Mouse (Mus musculus) right cerebral cortex, postnatal 36 days (tissue): ENCODE measurements around the gene Clcn6.
A peak's percentile ranks its signal among the peaks of the same experiment; 100 is the strongest.
"Not testable (repeated sequence)": the region's sequence is repeated elsewhere in the genome, so short reads cannot be mapped to it uniquely, and the experiment has no call there.

Experiments
- DNase-seq, 2 experiments: peaks; one replicate each; pipeline ENCODE4 v3.0.0; 2022; ENCODE audit warnings: low spot score in 2 of 2, mixed read lengths in 1 of 2

The Clcn6 gene

DNA sequence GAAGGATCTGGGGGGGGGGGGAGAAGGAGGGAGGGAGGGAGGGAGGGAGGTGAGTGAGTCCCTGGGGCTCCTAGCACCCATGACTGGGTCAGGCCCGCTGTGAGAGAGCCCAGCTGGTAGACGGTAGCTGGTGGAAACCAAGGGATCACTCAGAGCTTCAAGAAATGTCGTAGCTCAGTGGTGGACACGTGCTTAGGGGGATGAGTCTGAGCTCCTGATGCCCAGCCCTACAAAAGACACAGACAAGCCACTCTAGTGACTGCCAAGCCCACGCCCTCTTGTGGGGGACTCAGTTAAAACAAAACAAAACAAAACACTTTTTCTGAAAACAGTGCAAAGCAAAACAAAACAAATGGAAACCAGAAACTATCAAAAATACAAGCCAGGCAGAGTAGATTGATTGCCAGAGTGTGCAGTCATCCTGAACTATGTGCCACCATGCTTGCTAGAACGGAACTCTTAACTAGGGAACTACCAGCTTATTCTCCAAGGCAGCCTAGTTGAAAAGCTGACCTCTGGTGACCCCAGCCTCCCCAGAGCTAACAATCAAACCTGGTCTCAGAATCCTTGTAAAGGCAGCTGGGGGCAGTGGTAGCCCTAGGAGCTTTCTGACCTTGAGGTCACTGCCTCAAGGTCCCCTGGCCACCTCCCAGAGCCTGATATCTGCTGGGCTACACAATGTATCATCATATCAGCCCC, 27.2 kb upstream of the Clcn6 start:
- DNase-seq = no peak

DNA sequence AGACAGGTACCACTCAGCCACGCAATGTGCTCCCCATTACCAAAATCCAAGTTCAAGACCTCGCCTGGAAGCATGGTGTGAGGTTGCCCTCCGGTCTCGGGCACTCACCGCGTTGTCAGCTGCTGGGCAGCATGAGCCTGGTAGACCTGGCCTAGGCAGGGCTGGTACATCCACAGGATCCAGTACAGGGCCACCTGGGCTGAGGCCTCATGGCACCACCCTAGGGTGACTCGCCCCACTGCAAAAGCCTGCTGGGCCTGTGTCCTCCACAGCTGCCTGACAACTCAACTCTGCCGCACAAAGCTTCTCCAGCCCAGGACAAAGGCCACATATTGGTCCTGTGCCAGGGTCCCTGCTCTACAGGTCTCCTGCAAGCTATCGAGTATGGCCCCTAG, 22.5 kb upstream of the Clcn6 start:
- no peak for DNase-seq

DNA sequence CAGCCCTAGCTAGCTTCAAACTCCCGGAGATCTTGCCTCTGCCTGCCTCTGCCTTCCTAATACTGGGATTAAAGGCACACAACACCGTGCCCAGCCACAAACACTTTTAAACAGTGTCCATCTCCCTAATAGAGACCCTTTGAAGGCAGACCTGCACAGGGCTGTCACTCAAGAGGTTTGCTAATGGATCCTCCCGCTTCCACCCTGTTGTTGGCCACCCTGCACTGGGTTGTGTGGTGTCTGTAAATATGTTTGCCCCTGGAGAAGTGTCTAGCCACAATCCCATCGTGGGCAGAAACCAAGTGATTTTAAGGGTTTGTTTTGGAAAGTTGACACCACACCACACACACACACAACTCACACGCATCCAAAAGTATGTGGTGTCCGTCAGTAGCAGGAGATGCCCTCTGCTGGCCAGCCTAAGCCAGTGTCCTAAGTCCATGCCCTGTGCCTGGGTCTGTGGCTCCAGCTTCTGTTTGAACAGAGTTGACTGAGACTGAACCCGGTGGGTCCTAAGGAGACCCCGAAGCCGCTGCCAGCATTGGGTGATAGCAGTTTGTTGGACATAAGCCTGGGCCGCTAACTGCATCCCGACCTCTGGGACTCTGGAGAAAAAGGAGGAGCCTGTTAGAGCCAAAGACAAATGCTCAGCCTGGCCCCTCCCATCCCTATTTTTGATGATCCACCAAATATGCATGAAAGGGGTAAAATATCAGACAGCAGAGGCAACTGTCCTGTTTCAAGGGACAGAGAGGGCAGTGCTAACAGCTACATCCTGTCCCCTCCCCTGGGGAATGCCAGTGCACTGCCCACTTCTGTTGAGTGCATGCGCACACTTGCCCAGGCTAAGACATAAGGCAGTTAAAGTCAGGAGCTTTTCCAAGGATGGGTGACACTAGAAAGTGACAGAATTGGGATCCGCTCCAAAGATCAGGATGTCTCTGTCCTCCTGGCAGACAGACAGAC, 21.8 kb upstream of the Clcn6 start:
- no peak for DNase-seq

DNA sequence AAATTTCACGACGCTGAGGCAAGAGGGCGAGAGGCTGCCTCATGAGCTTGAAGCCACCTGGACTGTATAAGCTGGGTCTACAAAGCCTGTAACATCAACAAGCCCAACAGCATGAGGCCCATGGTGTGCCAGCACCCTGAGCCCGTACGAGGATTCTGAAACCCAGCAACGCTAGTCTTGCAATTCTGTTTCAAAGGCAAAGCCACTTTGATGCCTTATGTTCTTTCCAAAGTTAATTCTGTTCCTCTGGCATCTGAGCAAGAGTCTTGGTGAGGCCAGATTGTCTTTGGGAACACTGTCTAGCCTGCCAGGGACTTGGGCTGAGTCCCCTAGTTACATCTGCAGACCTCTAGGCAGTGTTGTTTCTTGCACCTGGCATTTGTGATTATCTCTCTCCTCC, 20.4 kb upstream of the Clcn6 start:
- no peak for DNase-seq

DNA sequence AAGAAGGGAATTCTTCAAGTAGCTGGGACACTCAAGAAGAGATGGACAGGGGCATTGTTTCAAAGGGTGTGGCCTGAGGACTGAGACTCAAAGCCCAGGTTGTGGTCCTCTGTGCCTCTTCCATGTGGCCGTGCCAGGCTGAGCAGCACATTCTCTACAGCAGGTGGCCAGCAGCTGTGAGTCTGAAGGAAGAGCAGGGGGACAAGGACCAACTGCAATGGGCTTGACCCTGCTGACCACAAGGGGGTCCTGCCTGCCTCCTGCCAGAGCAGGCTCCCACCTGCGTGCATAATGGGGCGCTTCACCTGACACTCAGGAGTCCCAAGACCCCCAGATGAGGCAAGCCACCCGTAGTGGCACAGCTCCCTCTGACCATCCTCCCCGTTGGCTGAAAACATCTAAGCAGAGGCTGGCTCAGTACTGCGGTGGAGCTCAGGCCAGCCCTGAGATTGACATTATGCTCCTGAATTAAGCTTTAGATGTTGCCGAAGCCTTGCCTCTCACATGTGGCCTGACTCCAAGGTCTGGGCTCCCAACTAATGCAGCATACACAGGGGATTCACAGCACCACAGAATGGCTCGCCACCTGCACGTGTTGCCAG, 19.7 kb upstream of the Clcn6 start:
- no peak for DNase-seq

DNA sequence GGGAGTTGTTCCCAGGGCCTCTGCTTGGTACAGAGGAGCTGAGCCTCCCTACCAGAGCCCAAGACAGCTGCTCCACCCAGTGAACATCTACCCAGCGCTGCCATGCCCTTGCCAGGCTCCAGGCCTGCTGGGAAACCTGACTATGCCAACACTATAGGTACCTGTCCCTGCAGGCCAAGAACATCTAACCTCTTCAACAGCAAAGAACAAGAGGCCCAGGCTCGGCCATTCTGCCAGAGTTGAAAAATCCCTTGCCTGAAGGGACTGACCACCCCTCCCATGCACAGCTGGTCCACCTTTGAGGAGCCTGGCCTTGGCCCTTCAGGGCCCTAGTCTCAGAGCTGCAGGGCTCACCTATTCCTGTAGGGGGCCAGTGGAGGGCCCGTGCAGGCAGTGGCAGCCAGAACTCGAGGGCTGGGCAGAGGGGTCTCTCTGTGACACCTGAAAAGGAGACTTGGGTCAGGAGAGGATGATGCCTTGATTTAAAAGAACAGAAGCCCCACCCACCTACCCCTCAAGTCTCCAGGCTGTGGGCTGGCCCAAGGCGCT, 19.1 kb upstream of the Clcn6 start:
- no peak for DNase-seq

DNA sequence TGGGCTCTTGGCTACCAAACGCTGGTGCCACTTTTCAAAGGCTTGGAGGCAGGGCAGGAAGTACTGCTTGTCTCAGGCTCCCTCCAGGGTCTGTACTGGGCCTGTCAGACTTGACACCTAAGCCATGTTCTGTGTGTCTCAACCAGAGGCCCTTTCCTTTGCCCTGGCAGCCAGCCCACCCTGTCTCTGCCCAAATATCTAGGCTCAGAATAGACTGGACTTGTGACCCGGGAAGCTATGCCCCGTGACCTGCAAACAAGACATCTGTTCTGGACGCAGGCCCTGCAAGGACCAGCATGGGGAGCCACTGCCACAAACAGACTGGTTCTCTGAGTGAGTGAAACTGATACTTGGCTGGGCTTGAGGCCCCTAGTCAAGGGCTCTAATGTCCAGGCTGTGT, 18.2 kb upstream of the Clcn6 start:
- no peak for DNase-seq

DNA sequence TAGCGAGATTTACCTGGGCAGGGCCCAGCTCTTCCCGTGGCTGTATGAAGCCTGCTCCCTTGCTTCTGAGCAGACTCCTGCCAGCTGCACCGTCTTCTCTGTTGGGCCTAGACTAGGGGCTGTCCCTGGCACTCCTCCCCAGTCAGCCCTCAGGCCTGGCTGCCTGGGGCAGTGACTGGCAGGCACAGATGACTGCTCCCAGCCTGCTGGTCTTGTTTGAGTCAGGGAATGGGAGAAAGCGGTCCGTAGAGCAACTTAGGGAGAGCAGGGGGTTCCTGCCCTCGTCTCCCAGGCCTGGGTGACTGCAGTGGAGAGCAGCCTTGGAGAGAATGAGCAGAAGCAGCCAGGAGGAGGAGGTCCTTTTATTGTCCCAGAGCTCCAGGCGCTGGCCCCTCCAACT, 17.6 kb upstream of the Clcn6 start:
- no peak for DNase-seq

DNA sequence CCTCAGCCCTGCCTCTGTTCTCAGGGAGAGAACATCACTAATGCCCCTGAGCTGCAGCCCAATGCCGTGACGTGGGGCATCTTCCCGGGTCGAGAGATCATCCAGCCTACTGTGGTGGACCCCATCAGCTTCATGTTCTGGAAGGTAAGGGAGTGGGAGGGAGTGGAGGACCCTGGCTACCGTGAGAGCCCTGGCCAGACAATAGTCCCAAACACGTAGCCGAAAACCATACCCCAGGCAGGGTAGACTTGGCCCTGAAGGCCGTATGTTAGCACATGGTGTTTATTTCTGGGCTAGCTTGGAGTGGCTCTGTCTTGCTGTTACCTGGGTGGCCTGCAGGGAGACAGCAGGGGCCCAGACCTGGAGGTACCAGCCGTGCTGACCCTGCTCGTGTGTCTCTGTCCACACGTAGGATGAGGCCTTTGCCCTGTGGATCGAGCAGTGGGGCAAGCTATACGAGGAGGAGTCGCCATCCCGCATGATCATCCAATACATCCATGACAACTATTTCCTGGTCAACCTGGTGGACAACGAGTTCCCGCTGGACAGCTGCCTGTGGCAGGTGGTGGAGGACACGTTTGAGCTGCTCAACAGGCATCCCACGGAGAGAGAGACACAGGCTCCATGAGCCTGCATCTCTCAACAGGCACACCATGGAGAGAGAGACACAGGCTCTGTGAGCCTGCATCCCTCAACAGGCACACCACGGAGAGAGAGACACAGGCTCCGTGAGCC, 16.5 kb upstream of the Clcn6 start:
- no peak for DNase-seq

DNA sequence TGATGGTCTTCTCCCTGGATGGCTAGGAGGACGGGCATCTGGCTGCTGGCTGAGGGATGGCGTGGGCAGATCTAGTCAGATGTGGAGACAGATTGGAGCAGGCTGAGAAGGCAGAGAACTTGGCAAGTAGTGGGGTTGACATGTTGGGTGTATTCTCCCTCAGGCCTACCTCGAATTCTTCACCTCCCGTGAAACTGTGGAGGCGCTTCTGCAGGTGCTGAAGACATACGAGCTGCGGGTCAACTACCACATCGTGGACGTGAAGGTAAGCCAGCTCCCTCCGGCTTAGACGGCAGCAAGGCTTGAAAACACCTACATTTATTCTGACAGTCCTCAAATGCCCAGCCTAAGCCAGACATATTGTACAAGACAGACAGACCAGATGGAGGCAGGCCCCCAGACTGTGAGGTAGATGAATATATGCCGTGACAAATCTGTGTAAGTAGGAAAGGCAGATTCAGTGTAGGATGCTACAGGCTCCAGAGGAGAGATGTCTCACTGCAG, 14.8 kb upstream of the Clcn6 start:
- peak; percentile 75 to 84 for DNase-seq

DNA sequence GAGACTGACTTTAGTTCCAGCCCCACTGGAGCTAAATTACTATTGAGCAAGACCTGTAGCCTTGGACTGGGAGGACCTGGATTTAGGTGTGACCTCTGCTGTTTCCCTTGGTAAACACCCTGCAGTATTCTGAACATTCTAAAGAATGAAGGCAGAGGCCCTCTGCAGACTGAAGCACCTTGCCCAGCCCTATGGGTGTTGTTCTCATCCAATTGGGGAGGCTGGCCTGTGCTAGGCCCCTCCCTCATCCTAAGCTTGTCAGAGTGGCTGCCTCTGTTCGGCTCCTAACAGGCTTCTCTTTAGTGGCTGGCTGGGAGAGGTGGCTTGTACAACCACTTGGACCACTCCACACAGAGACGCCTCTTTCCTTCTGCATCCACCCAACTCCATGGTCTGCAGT, 14.4 kb upstream of the Clcn6 start:
- DNase-seq = no peak

DNA sequence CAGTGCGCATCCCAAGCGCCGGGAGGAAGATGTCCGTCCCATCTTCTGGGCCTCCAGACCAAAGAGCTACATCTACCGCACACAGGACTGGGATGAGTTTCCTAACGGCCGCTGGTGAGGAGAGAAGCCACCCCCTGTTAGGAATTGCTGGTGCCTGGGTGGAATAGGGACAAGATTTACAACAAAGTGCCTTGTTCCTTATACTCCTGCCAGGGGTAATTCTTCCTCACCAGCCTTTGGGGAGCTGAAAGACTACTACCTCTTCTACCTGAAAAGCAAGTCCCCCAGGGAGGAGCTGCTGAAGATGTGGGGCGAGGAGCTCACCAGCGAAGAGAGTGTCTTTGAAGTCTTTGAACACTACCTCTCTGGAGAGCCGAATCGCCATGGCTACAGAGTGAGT, 13.3 kb upstream of the Clcn6 start:
- DNase-seq = no peak

DNA sequence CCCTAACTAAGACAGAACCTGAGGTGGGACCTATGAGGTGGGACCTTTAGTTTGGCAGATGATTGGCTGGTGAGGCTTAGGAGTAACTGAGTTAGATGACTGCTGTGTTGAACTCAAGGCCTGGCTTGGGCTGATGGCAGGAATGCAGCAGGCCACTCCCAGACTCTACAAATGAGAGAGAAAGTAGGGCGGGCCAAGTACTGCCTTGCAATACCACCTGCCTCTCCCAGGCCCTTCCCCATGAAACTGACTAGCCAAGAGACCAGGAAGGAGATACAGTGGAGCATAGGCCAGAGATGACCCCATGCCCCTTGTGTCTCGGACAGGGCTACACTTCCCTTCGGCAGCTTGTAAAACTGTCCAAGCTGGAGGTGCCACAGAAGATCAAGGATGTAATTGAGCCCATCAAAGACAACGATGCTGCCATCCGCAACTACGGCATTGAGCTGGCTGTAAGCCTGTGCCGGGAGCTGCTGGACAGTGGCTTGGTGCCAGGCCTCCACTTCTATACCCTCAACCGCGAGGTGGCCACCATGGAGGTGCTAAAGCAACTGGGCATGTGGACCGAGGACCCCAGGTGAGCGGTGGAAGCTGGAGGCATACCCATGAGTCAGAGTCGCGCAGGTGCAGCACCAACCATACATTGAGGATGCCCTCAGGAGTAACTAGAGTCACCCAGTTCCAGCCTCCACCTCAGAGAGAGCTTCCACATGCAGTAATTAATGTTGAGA, 12.6 kb upstream of the Clcn6 start:
- no peak for DNase-seq

DNA sequence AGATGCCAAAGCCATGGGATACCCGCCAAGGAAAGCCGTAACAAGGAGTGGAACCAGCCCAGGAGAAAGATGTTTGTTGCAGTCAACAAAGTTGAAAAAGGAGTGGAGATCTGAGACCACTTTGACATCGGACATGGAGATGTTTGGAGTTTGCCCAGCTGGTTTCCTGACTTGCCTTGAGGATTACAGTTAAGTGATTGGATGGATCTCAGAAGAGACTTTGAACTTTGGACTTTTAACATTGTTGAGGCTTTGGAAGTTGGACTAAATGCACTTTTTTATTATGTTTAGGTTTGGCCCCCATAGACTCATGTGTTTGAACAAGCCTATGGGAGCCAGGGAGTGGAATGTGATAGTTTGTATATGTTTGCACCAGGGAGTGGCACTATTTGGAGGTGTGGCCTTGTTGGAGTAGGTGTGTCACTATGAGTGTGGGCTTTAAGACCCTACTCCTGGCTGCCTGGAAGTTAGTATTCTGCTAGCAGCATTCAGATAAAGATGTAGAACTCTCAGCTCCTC, 11.8 kb upstream of the Clcn6 start:
- DNase-seq = not testable (repeated sequence)

DNA sequence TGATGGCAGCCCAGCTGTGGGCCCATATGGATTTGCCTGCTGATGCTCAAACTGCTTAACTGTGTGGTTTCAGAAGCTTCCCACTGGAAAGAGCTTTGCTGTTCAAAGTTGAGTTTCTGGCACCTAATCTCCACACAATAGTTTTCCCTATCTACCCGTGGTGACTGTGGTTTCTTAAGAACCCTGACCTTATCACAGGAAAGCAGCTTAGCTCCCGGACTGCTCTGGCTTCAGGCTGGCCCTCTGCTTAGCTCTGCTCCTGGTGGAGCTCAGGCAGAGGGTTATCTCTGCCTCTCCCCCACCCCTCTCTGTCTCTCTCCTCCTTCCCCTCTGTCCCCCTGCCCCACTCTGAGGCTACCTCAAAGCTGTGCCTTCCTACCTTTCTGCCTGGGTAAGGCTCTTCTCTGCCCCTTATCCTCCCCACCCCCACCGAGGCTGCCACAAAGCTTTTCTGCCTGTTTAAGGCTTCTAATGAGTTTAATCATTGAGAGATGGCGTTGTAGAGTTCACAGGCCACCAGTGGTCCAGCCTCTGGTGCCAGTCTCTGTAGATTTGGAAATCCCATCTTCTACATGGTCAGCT, 7.9 kb upstream of the Clcn6 start:
- no peak for DNase-seq

DNA sequence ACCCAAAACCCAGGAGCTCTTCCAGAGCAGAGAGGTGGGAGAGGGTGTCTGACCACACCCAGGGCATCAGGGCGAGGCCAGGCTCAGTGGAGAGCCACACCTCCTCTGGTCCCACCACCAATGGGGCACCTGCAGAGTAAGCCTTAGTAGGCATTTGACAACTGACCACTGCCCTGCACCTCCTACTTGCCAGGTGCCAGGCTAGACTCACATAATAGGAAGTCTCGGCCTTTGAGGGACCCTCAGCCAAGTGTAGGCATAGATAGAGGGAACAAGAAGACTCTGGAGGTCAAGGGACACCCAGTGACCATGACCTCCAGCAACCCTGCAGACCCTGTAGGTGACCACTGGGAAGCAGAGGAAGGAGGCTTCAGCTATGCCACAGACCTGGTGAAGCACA, 5.5 kb upstream of the Clcn6 start:
- DNase-seq = no peak

DNA sequence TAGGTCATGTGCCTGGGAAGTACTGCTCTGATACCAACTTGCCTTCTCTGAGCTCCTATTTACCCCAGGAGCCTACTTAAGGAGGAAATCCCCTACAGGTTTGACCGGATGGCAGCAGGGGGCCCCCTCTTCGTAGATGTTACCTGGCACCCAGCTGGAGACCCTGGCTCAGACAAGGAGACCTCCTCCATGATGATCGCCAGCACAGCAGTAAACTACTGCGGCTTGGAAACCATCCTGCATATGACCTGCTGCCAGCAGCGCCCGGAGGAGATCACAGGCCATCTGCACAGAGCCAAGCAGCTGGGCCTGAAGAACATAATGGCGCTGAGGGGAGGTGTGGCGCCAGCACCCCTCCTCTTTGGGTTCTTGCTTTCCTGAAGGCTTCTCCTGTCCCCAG, 4.7 kb upstream of the Clcn6 start:
- not testable (repeated sequence) for DNase-seq

DNA sequence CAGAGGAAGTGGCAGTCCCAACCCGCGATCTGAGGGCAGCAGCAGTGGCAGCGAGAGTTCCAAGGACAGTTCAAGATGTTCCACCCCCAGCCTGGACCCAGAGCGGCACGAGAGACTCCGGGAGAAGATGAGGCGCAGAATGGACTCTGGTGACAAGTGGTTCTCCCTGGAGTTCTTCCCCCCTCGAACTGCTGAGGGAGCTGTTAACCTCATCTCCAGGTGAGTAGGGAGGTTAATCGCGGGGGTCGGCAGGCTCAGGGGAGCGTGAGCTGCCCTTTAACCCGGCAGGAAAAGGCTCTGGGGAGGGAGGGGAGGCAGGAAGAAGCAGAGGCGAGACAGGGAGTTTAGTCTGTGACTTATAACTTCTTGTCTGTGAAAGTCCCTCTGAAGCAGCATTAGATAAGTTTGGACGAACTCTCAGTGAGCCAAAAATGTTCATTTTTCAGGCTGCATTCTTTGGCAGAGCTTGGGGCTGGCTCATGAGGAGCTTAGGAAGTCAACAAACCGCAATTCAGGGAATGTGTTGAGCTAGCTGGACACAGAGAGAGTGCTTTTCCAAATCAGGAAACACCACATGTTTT, 3.1 kb upstream of the Clcn6 start:
- DNase-seq = no peak

DNA sequence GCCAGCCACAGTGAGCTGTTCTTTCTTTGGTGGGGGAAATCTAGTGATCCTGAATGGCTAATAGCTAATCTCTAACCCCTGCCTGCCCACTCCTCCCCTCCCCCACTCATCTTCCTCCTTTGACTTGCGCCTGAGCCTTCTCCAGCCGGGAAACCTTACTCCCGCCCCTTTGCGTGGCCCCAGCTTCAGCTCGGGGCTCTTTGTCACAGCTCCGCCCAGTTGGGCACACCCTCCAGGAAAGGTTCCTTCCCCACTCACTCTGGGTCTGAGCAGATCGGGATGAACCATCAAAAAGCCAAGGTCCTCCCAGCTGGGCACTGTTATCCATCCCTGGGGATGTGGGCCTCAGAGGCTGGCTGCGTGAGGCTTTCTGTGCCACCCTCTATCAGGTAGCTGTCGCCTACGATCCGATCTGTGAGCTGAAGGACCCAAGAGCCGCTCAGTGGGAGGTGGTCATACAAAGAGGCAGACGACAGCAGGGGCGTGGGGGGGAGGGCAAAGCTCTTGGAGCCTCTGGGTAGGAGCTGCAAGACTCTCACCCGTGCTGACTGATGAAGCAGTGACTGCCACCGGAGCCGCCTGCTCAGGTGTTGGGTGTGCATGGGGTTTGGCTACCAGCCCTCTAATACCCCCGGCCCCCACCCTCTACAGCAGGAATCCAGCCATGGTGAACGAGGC, 2.5 kb upstream of the Clcn6 start:
- no peak for DNase-seq
